Mouse (Mus musculus) brain, embryonic 14.5 days (tissue): ENCODE measurements around the gene Ubl7.

ENCODE experiments used
- CTCF ChIP-seq: fragments of 200-500 bp; IDR thresholded peaks from 2 replicates; pipeline ENCODE4 v1.5.1; 2012; ENCODE audit warnings: inconsistent platforms, mild to moderate bottlenecking, moderate library complexity, borderline replicate concordance; ENCODE audit not compliant: insufficient read depth, insufficient read length; ENCODE audit errors: extremely low read depth
- POLR2A ChIP-seq: fragments of 200-500 bp; IDR thresholded peaks from 2 replicates; pipeline ENCODE4 v1.6.1; 2012; ENCODE audit warnings: mild to moderate bottlenecking, inconsistent platforms, borderline replicate concordance; ENCODE audit not compliant: poor library complexity, insufficient read depth, insufficient read length, severe bottlenecking; ENCODE audit errors: extremely low read depth

- TF ChIP-seq CTCF, result no peak
- TF ChIP-seq POLR2A, result no peak
These were observed 11.6 kb downstream of the Ubl7 start for GRCm38 (mm10) chr9:57922381-57922780.
